Mouse (Mus musculus) gastrocnemius, postnatal 14 days (tissue): ENCODE results near the gene Selenot. TPM values are rescaled to one million over a fixed set of nuclear protein-coding genes. Genes with fewer than 3 reads are reported as not detected.

Source experiments
- DNase-seq: peaks from one replicate; pipeline ENCODE4 v3.0.0; 2021; ENCODE audit warnings: mixed read lengths
- intact Hi-C: fragments of 180-260 bp; cut with DNase I; formaldehyde crosslinking; loops from one replicate; pipeline ENCODE4 v1.15.1; 2025; ENCODE audit warnings: low total_unique reads
- total RNA-seq, 2 experiments: library from RNA; stranded (reverse); gene quantifications; 2 replicates each; pipeline ENCODE4 v1.2.3; 2021

Gene Selenot
- total RNA-seq, 2 experiments from 2014 or later: 89.6 to 93.1 TPM

GRCm38 (mm10) chr3:58622665-58623394 is 46.4 kb downstream of the Selenot start:
- no peak for DNase-seq
- intact Hi-C loops: no loop called here

- intact Hi-C loops: no loop called here
- no peak for DNase-seq
Measured at GRCm38 (mm10) chr3:58624981-58625380, 48.5 kb downstream of the Selenot start.

- intact Hi-C loops: no loop called here
- DNase-seq: no peak
Measured at GRCm38 (mm10) chr3:58631693-58632092, 55.3 kb downstream of the Selenot start.

- intact Hi-C loops: no loop called here
Measured at GRCm38 (mm10) chr3:58636406-58637295, 60.2 kb downstream of the Selenot start, which contains the start of gene Erich6. Gene Erich6 (minus strand): TSS chr3:58637207.

More at GRCm38 (mm10) chr3:58636406-58637295, 60.2 kb downstream of the Selenot start, which contains the start of gene Erich6:
- DNase-seq: peak; percentile 21

Other genes starting within 250 kb of the Selenot start
- gene Tsc22d2, start 161.9 kb upstream of the Selenot start, total RNA-seq: 10 to 100 TPM; 19.9 to 20.4 TPM
- 10 to 100 TPM; 44.7 to 46.9 TPM for gene Eif2a, start 50.8 kb upstream of the Selenot start, total RNA-seq
- gene Serp1, start 50.7 kb upstream of the Selenot start, total RNA-seq: 10 to 100 TPM; 10.2 to 13.2 TPM
- gene Erich6, start 60.6 kb downstream of the Selenot start, total RNA-seq: under 1 TPM; 0.13 to 0.14 TPM
- gene Siah2, start 115.8 kb downstream of the Selenot start, total RNA-seq: 10 to 100 TPM in 1 of 2 experiments, 1 to 10 TPM in 1; 7.0 to 10.1 TPM
- gene Mindy4b-ps, start 245.7 kb downstream of the Selenot start, total RNA-seq: not detected